9 mouse cellular contexts compared by ENCODE assay signal in the genomic region with DNA sequence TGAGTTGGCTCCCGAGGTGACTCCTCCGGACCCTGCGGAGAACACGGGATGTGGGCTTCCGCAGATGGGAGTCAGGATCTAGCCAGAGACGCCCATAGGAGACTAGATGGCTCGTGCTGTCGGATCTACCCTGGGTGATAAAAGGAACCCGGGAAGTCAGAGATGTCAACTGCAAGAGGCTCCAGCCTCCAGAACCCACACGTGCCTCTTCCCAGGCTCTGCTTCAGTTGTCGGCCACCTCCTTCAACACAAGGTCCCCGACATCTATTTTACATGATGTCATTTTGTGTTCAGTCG. TPM values are rescaled to one million over a fixed set of nuclear protein-coding genes. Genes with fewer than 3 reads are reported as not detected.
A peak's percentile ranks its signal among the peaks of the same experiment; 100 is the strongest.
DNase-seq lines count a peak whose midpoint lies in the region; ATAC-seq lines count a peak whose summit lies in the region.
"Had no signal": no experiment of that assay in that cellular context is flagged by ENCODE, and none has a peak within 500 bp of the region (broad histone marks: within the 10 kb centered on the region; RNA-seq: fewer than 3 reads in every experiment).

No protein-coding gene starts in this region.

- H3K4me3 ChIP-seq in megakaryocyte, embryonic 14.5 days (replicated peaks) = peak overlapping the region; percentile 86
- H3K4me3 ChIP-seq in limb, embryonic 13.5 days = peak overlapping the region; percentile 63
- peak overlapping the region; percentile 53 for H3K4me3 ChIP-seq in stomach, embryonic 15.5 days (replicated peaks)

- no peak for ATAC-seq in megakaryocyte, adult 5-6 weeks (ENCODE audit: poor library complexity, severe bottlenecking)
- ATAC-seq in limb, embryonic 13.5 days (ENCODE audit: low FRiP score, low read depth) = no peak
- ATAC-seq in stomach, embryonic 15.5 days (ENCODE audit: insufficient read depth, low FRiP score, low read depth) = no peak

- H3K4me1 ChIP-seq in megakaryocyte, embryonic 14.5 days = peaks cover 10% of the 10 kb centered on the region
- no peaks in the 10 kb centered on the region for H3K4me1 ChIP-seq in limb, embryonic 13.5 days
- H3K4me1 ChIP-seq in stomach, embryonic 15.5 days = no peaks in the 10 kb centered on the region

- H3K36me3 ChIP-seq in megakaryocyte, embryonic 14.5 days (replicated peaks; ENCODE audit: low read length) = no peaks in the 10 kb centered on the region
- H3K36me3 ChIP-seq in limb, embryonic 13.5 days = no peaks in the 10 kb centered on the region
- H3K36me3 ChIP-seq in stomach, embryonic 15.5 days = no peaks in the 10 kb centered on the region

- peak; percentile 40 for DNase-seq in embryo, embryonic 10.5 days (ENCODE audit: low spot score)
- no peak for DNase-seq in embryo, embryonic 11 days
- no peak for DNase-seq in MN1 (ENCODE audit: low spot score)
- DNase-seq in gastrocnemius, postnatal 25 days = no peak

- H3K4me2 ChIP-seq in limb, embryonic 13.5 days (replicated peaks) = peak overlapping the region; percentile 67
- peak overlapping the region; percentile 73 for H3K4me2 ChIP-seq in stomach, embryonic 15.5 days

- H3K9me3 ChIP-seq in megakaryocyte, embryonic 14.5 days = peaks cover 17% of the 10 kb centered on the region
- H3K9me3 ChIP-seq in limb, embryonic 13.5 days = no peaks in the 10 kb centered on the region
- no peaks in the 10 kb centered on the region for H3K9me3 ChIP-seq in stomach, embryonic 15.5 days

- H3K27ac ChIP-seq in limb, embryonic 13.5 days = no peak overlapping the region
- H3K27ac ChIP-seq in stomach, embryonic 15.5 days = no peak overlapping the region

- peaks cover 34% of the 10 kb centered on the region for H3K27me3 ChIP-seq in megakaryocyte, embryonic 14.5 days (replicated peaks)
- peaks cover 15% of the 10 kb centered on the region; the same call in 1 of the 2 replicates for H3K27me3 ChIP-seq in limb, embryonic 13.5 days
- no peaks in the 10 kb centered on the region for H3K27me3 ChIP-seq in stomach, embryonic 15.5 days (replicated peaks)

- H3K9ac ChIP-seq in limb, embryonic 13.5 days = peak overlapping the region; percentile 73
- H3K9ac ChIP-seq in stomach, embryonic 15.5 days = no peak overlapping the region

- 14% methylated on average over 10 of the region's 13 CpGs for WGBS in limb, embryonic 13.5 days
- 30% methylated on average over 13 of the region's 13 CpGs for WGBS in stomach, embryonic 15.5 days

RNA-seq across cellular contexts. Expression of a gene that starts 0.7 kb away (rescaled TPM):
- polyA plus RNA-seq in megakaryocyte, embryonic 14.5 days (2012; ENCODE audit: insufficient read depth, low replicate concordance) = not detected in 2 replicates
- not detected in 2 replicates for total RNA-seq in megakaryocyte, adult 5-6 weeks (2015)
- total RNA-seq in megakaryocyte, adult 5-6 weeks (2017) = not detected in 2 replicates
- polyA plus RNA-seq in limb, embryonic 13.5 days (2015; fragmentation: Nextera tagmentation; extraction: Ambion mirVana) = 4.2 and 4.7 TPM in 2 replicates
- 1.1 and 1.4 TPM in 2 replicates for polyA plus RNA-seq in stomach, embryonic 15.5 days (2015; fragmentation: Nextera tagmentation; extraction: Ambion mirVana)
- under 1 TPM; 0.21 to 0.26 TPM for total RNA-seq in gastrocnemius, postnatal 25 days (2021)
- polyA plus RNA-seq: C2C12 had no signal
